Mouse (Mus musculus) cortical plate, adult 2 months (tissue): Measurements from ENCODE around the gene Stx6. TPM values are rescaled to one million over a fixed set of nuclear protein-coding genes. Genes with fewer than 3 reads are reported as not detected.

Experiments
- H3K27ac ChIP-seq: fragments of 200-500 bp; 2 replicates; pipeline ENCODE4 v1.5.1; 2012; ENCODE audit warnings: low read length, control low read depth, inconsistent platforms; ENCODE audit not compliant: insufficient read depth
- H3K4me1 ChIP-seq: fragments of 200-500 bp; 2 replicates; pipeline ENCODE4 v1.6.1; 2011; ENCODE audit warnings: low read length; ENCODE audit not compliant: control insufficient read depth, insufficient read depth
- H3K4me3 ChIP-seq: fragments of 200-500 bp; 2 replicates; pipeline ENCODE4 v1.5.1; 2011; ENCODE audit warnings: mild to moderate bottlenecking, low read length, control low read depth; ENCODE audit not compliant: insufficient read depth
- CTCF ChIP-seq: fragments of 200-500 bp; IDR thresholded peaks from 2 replicates; pipeline ENCODE4 v1.5.1; 2011; ENCODE audit warnings: mild to moderate bottlenecking, control low read depth, low read length; ENCODE audit not compliant: insufficient read depth; ENCODE audit errors: extremely low read depth
- POLR2A ChIP-seq: fragments of 200-500 bp; IDR thresholded peaks from 2 replicates; pipeline ENCODE4 v1.6.1; 2011; ENCODE audit warnings: mild to moderate bottlenecking, low read length, control low read depth; ENCODE audit not compliant: insufficient read depth; ENCODE audit errors: extremely low read depth
- polyA plus RNA-seq: library from polyadenylated mRNA; depleted of rRNA; stranded (reverse); fragments of >200 nt; gene quantifications from 2 replicates; pipeline ENCODE4 v1.2.3, GENCODE M21; 2012

Stx6 gene
- polyA plus RNA-seq, 1 experiment, result 108 TPM

GRCm38 (mm10) chr1:155212493-155212892, 54.0 kb downstream of the Stx6 start:
- Histone ChIP-seq H3K27ac (0 out of 2 replicates have a peak overlapping the region, but pooled peaks have one; percentile 43), H3K4me1 (peaks cover 18% of the 10 kb centered on the region), H3K4me3 (no peak overlapping the region)
- TF ChIP-seq CTCF (no peak), POLR2A (no peak)

DNA sequence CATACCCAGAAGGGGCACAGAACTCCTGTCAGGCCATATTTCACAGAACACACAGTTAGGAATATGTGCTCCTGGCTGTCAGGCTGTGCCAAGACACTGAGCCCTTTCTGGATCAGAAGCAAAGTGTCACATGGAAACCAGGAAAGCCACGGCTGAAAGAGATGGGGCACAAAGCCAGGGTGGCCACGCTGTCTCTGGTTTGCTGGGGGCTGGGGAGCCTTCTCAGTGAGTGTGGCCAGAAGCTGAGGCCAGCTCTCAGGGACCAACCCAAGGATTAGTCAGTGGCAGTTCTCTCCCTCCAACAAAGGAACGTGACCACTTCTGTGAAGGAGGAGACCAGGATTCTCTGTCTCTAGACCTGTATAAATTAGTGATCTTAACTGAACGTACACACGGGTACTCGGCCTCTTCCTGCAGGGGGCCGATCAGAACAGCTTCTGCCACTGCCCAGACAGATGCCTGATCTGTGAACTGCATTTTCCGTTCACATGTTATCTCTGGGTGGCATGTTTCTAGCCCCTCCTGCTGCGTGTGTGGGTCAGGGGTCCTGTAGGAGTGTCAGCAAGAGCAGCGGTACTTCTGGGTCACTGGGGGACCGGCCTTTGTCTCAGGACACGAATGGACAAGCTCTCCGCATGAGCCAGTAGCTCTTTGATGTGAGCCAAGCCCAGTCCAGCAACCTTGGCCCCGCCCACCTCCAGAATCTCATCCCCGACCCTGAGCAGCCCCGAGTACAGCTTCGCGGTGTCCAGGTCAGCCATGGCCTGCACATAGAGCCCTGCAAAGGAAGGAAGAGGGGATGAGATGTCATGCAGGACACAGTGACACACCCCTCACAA, 54.6 kb downstream of the Stx6 start:
- TF ChIP-seq POLR2A (no peak), CTCF (no peak)
- peaks cover 20% of the 10 kb centered on the region for H3K4me1 ChIP-seq

GRCm38 (mm10) chr1:155213912-155214311, 55.4 kb downstream of the Stx6 start:
- Histone ChIP-seq H3K4me3 (no peak overlapping the region), H3K27ac (no peak overlapping the region), H3K4me1 (peaks cover 20% of the 10 kb centered on the region)
- TF ChIP-seq POLR2A (no peak), CTCF (no peak)

More for the DNA sequence above, 54.6 kb downstream of the Stx6 start:
- no peak overlapping the region for H3K4me3 ChIP-seq
- H3K27ac ChIP-seq, result peak overlapping the region; percentile 43; the same call in 1 of the 2 replicates

DNA sequence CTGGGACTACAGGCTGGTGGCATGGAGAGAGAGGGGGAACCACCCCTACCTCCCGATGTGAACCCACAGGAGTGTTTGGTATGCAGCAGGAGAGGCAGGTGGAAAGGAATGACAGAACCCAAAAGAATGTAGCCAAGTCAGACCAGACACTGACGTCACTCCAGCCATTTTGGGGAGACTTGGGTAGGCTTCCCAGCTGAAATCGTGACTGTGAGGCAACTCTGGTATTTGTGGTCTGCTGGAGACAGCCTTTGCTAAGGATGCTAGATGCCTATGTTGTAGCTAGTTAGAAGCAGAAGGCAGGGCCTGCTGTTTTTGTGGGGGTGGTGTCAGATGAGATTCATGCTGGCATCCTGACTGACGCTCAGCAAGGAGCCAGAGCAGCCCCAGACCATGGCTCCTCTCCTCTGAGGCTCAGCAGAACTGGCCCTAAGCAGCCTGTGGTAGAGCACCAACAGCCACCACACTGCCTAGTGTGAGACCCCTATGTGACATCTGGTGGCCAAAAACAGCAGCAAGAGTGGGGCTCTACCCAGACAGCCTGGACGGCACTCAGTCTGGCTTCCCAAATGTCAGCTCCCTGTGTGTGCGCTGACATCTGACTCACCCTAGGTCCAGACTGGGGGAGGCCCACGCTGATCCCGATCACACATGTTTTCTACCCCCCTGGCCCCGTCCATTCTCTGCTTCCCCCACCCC, 56.7 kb downstream of the Stx6 start:
- H3K4me3 ChIP-seq, result no peak overlapping the region
- TF ChIP-seq CTCF (no peak), POLR2A (0 out of 2 replicates have a peak, but pooled peaks have one; percentile 5)
- H3K27ac ChIP-seq, result peak overlapping the region; percentile 48
- peaks cover 20% of the 10 kb centered on the region for H3K4me1 ChIP-seq

GRCm38 (mm10) chr1:155216313-155216712, 57.8 kb downstream of the Stx6 start:
- H3K27ac ChIP-seq, result no peak overlapping the region
- H3K4me3 ChIP-seq, result no peak overlapping the region
- TF ChIP-seq POLR2A, result no peak
- no peak for TF ChIP-seq CTCF
- peaks cover 14% of the 10 kb centered on the region for H3K4me1 ChIP-seq

- H3K4me1 ChIP-seq, result peaks cover 15% of the 10 kb centered on the region
- H3K27ac ChIP-seq, result no peak overlapping the region
- TF ChIP-seq POLR2A (no peak), CTCF (no peak)
- no peak overlapping the region for H3K4me3 ChIP-seq
Observed at GRCm38 (mm10) chr1:155216844-155217243, 58.3 kb downstream of the Stx6 start.

- peak; percentile 95 for TF ChIP-seq CTCF
- TF ChIP-seq POLR2A, result no peak
- no peak overlapping the region for H3K4me3 ChIP-seq
- no peak overlapping the region for H3K27ac ChIP-seq
- H3K4me1 ChIP-seq, result peaks cover 13% of the 10 kb centered on the region
Observed at GRCm38 (mm10) chr1:155217865-155218541, 59.5 kb downstream of the Stx6 start.

- H3K4me3 ChIP-seq, result no peak overlapping the region
- no peak for TF ChIP-seq CTCF
- TF ChIP-seq POLR2A, result no peak
- H3K27ac ChIP-seq, result no peak overlapping the region
- peaks cover 11% of the 10 kb centered on the region for H3K4me1 ChIP-seq
Observed at GRCm38 (mm10) chr1:155218924-155219323, 60.4 kb downstream of the Stx6 start.

GRCm38 (mm10) chr1:155222101-155222669, 63.7 kb downstream of the Stx6 start:
- TF ChIP-seq CTCF (no peak), POLR2A (no peak)
- Histone ChIP-seq H3K4me3 (no peak overlapping the region), H3K4me1 (peaks cover 4% of the 10 kb centered on the region; the same call in 1 of the 2 replicates), H3K27ac (no peak overlapping the region)
